Mouse (Mus musculus): ENCODE measurements around the gene Ptchd1.
A peak's percentile ranks its signal among the peaks of the same experiment; 100 is the strongest.

Gene Ptchd1

DNA sequence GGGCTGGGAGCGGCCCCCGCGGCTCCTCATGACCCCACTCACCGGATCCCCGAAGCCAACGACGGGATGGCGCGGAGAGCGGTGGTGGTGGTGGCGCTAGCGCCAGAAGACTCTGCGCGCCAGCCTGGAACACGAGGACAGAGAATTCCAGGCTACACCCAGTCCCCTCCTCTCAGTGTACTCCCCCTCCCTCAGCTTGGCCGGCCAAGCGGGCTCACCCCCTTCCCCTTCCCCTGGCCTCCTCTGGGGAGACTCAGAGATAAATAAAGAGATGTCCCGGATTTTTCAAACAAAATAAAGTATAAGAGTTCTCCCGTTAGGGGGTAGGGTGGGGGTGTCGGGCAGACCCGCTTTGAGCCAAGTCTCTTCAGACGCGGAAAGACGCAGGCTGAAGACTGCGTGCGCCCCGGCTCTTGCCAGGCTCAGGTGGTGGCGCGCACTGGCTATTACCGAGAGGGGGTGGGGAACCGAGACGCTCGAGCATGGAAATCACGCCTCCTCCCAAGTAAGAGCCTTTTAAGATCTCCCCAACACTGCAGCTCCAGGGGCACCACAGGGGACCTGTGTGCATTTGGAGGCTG, at the start of gene Ptchd1:
Gene Ptchd1 (minus strand): TSS at position 114 of the 581 bp plus-strand sequence.
- peak in 1 of 2 experiments; percentile 16 for DNase-seq (ENCODE audit: low spot score in 2 of 2)

DNA sequence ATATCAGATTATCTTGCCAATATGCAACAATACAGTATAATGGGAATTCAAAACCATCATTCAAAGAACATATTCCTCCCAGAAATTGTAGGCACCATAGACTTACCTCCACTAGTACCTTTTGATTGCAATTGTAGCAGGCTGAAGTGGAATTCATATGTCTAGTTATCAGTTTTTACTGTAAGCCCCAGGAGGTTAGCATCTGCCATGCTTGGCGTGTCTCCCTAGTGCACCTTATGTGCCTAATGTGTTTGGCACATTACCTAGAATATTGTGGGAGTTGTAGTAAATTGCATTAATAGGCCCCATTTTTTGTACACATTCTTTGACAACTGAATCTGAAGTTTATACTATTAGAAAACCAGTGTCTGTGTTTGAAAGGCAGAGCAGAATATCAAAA, 34.4 kb upstream of the Ptchd1 start:
- no peak for DNase-seq (ENCODE audit: low spot score in 2 of 2)

DNA sequence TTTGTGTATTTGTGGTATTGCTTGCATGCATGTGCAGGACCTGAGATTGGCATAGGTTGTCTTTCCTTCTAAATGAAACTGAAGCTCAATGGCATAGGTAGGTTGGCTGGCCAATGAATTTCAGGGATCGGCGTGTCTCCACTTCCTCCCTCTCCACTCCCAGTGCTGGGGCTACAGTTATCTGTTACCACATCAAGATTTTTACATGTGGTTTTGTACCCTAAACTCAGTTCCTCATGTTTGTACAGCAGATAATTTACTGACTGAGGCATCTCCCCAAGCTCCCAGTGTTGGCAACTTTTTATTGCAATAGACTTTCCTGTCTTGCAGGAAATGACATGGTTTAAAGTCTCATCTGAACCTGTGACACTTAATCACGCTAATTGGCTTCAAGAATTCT, 22.4 kb upstream of the Ptchd1 start:
- no peak for DNase-seq (ENCODE audit: low spot score in 2 of 2)

DNA sequence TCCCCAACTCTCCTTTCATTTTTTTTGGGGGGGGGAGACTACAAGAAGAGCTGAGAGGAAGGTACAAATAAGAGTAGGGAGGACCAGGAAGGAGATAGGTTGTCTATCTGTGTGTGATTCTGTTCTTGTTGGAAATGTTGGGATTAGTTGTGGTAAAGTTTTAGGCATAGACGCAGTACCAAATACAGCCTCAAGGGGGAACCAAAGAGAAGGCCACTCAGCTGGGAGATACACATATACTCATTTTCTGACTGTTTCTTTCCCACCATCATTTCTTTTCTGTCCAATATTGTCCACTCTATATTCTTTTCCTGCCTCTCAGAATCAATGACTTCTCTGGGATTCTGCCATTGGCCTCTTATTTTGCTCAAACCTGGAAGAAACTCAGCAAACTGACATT, 20.4 kb upstream of the Ptchd1 start:
- DNase-seq (ENCODE audit: low spot score in 2 of 2), result no peak

DNA sequence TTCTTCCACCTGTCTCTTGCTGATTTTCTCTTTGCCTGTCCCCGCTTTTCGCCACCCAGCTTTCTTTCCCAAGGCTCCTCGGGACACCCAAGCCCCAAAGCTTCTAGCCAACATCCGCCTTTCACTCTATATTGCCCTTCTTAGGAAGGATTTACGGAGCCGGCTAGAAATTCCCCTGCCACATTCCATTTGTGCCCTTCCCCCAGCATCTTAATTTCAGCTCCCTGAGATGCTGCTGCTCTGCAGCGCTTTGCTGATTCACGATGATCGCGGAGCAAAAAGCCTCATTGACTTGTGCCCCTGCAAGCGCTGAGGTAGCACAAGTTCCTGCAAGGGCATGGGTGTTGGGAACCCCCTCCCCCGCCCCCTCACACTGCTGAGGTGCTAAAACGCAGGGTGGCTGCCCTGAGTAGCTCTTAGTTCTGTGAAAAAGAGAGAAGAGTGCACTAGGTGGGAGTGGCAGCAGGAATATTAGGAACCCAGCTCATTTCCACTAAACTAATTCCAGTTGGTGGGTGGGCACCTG, 2.1 kb upstream of the Ptchd1 start:
- DNase-seq (ENCODE audit: low spot score in 2 of 2), result peak in 1 of 2 experiments; percentile 4

DNA sequence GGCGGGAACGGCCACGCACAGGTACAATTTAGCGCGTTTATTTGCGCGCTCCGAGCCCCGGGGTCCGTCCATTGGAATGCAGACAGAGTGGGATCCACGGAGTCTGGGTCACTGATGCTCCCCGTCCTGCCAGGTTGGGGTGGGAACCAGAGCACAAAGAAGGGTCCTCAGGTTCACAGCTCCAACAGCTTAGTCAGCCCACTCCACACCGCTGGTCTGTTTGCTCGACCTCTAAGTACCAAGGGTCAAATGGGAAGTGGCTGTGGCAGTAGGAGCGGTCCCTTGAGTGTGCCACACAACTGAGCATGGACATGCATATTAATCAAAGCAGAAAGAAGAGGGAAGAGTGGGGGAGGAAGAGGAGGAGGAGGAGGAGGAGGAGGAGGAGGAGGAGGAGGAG, 1.3 kb upstream of the Ptchd1 start:
- DNase-seq (ENCODE audit: low spot score in 2 of 2), result no peak

DNA sequence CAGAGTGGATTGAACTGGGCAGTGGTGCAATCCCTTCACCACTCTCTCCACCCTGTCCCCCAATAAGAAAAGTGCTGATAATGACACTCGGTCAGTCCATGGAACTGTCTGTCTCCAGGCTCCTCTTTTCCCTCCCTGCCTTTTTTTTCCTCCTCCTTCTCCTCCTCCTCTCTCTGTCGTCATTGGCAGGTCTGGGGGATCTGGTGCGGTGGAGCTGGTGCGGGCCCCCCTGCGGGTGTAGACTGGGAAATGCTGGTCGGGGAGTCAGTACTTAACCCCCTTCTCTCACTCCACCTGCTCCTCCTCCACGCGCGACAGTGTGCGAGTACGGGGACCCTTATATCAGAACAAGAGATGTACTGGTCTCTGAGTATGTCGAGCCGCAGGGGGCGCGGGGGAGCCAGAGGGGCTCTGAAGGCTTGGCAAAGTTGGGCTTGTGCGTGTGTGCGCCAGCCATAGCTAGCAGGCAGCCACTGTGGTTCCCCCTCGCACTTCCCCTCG, 777 bp upstream of the Ptchd1 start, which contains the start of gene Gm15155:
Gene Gm15155 (plus strand): TSS at position 401 of the 501 bp plus-strand sequence.
- DNase-seq (ENCODE audit: low spot score in 2 of 2), result peak in 1 of 2 experiments; percentile 37

DNA sequence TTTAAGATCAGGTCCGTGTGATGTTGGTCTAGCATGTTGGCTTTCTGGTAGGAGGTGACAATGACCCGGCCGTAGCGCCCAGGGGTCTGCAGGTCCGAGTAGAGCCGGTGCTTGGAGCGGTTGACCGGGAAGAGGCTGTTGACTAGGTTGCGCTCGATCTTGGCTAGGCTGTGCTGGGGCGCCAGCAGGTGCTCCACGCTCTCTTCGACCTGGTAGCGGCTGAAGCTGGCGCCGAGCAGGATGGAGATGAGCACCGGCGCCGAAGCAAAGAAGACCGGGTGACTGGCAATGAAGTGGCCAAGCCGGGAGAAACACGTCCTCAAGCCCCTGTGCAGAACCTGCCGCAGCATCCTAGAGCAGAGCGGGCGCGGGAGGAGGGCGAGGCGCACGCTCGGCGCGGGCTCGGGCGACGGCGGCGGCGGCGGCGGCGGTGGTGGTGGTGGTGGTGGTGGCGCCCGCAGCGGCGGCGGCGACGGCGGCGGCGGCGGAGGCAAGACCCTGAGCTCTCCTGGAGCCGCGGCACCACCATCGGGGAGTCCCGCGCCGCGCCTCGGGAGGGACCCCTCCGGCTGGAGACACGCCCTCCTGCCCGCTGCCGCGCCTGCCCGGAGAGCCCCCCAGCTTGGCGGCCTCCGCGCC, 534 bp downstream of the Ptchd1 start:
- DNase-seq (ENCODE audit: low spot score in 2 of 2), result peak in 1 of 2 experiments; percentile 12

DNA sequence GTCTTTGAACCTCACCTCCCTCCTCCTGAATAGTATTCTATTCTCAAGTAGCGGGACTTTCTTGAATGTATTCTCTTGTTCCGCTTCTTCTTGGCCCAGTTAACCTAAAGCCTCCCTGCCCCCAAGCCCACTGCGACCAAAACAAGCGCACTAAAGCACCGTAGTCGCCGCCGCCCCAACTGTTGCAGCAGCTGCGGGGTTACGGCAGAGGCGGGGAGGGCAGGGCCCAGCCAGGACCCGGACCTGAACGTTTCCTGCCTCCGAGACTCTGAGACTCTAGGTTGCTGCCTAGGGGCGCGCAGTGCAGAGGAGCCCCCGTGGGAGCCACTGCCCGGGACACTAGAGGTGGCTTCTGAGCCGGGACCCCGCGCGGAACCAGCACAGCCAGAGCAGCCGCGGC, 1.1 kb downstream of the Ptchd1 start:
- DNase-seq (ENCODE audit: low spot score in 2 of 2), result peak in 1 of 2 experiments; percentile 5

DNA sequence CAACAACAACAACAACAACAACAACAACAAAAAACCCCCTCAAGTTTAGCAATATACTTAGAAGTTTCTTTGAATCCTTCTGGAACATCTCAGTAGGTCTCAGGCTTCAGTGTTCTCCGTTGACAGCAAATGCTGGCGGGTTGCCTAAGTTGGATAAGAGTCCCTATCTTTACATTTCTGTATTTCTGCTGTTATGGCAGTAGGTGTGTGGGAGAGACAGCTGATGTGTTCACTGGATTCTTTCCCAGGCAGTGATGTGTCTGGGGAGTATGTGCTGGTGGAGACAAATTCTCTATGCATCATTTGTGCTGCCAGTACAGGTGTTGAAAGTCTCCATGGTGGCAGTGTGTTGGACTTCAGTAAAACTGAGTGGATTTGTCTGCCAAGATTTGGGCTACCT, 22.4 kb downstream of the Ptchd1 start:
- DNase-seq (ENCODE audit: low spot score in 2 of 2), result peak in 1 of 2 experiments; percentile 16

DNA sequence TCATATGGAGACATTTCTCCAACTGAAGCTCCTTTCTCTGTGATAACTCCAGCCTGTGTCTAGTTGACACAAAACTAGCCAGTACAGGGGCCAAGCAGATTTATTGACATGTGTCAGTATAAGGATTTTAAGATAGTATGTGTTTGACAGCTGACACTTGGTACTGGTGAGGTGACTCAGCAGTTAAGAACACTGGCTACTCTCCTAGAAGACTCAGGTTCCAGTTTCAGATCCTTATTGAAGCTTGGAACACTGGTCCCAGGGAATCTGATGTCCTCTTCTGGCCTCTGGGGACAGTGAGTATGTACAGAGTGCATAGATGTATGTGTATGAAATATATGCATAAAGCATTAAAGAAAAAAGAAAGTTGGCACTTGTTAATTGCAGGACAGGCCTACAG, 27.2 kb downstream of the Ptchd1 start:
- DNase-seq (ENCODE audit: low spot score in 2 of 2), result no peak

DNA sequence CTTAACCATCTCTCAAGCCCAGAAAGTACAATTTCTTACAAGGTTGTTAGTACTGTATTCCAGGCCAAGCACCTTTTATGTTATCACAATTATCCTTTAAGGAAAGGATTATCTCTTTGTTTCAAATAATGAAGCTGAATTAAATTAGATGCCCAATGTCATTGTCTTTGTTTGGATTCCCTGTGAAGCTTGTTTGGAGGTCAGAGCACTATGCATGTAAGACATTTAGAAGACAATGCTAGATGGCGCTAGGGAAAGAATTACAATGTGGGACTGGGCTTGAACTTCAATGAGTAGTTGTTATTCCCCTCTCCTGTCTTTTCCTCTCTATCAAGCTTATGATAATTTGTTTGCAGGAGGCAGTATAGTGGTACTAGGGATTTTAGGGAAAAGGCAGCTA, 28.9 kb downstream of the Ptchd1 start:
- DNase-seq (ENCODE audit: low spot score in 2 of 2), result no peak

DNA sequence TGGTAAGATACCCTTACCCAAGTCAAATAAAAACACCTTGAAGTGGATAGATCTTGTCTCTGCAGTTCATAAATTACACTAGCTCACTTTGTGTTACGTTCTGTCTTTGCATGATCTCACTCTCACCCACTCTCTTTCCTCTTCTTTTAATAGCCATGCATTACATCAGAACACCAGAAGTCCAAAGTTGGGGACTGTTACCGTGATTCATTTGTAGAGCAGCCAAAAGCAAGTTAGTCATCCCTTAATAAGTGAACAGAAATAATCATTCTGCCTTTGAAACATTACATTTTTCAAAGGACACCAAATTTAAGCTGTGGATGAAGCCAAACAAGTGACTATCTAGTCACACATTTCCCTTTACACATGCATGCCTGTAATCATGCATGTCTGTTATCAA, 31.1 kb downstream of the Ptchd1 start:
- DNase-seq (ENCODE audit: low spot score in 2 of 2), result no peak

DNA sequence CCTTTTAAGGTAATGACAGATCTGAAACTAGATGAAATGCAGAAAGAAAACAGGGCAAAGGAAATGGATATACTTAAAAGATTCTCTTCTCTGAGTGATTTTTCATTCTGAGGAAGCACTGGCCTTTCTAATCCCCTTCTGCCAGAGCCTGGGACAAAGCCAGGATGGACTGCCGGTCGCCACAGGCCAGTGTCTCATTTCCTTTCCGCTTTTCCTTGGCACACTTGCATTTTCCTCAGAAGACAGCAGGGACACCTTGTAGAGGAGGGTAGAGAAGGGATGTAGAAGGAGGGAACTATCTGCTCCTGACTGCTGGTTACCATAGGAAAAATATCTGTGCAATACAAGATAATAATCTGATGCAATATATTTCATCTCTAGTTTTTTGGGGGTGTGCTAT, 32.1 kb downstream of the Ptchd1 start:
- DNase-seq (ENCODE audit: low spot score in 2 of 2), result no peak

DNA sequence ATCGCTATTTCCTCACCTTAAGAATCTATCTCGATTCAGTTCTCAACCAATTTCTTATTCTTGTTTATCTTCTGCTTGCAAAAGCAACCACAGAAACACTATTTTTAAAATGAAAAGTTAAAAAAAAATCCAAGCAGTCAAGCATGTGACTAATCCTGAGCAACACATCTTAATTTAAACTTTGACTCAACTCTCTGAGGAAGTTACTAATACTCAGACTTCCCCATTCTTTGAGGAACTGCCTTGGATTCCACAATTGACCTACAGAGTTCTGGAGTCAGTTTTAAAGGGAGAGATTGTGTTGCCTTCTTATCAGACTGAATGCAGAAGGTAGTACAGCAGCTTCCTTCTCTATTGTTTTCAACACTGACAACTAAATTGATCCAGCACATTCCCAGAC, 39.0 kb downstream of the Ptchd1 start:
- DNase-seq (ENCODE audit: low spot score in 2 of 2), result no peak

DNA sequence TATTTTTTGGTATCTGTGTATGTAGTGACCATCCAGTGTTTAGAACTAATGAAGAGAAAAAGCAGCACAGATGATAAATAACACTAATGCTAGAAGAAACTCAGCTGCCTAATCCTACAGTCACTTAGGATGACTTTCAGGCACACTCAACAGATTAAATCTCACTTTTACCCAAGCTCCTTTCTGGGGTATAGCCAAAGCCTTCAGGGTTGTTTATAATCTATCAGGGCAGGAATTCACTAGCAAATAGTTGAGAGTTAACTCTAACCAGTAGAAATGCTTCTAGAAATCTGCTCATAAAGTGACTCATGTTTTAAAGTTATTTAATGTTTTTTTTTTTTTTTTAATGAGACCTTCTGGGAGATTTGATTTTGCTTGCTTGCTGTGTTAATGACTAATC, 43.8 kb downstream of the Ptchd1 start:
- DNase-seq (ENCODE audit: low spot score in 2 of 2), result no peak

DNA sequence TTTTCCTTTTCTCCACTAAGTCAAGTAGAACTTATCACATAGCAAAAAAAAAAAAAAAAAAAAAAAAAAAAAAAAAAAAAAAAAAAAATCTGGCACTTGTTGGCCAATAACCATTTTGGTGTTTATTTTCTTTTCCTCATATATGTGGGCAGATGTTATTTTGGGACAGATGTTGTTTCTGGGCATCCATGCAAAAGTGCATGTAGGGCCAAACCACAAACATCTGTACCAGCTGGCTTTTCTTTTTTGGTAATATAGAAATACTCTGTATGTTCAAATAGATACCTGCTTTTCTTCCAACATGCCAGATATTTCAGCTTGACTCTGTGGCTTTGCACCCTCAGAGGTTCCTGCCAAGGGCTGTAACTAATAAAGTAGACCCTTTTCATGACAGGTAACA, 51.2 kb downstream of the Ptchd1 start:
- no peak for DNase-seq (ENCODE audit: low spot score in 2 of 2)

DNA sequence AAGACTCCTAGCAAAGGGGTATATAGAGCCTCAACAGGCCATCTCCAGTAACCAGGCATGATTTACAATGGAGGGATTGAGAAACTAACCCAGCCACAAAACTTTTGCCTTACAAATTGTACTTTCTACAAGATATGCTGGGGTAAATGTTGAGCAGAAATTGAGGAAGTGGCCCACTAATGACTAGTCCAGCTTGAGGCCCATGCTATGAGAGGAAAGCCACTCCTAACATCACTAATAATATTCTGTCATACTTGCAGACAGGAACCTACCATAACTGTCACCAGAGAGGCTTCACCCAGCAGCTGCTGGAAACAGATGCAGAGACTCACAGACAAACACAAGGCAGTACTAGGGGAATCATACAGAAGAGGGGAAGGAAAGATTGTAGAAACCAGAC, 79.8 kb downstream of the Ptchd1 start:
- no peak for DNase-seq (ENCODE audit: low spot score in 2 of 2)
